Mouse (Mus musculus) embryonic fibroblast, embryonic 13.5 days (primary cell): ENCODE results near the gene Col26a1.

Experiments
- CTCF ChIP-seq: IDR thresholded peaks from 2 replicates; pipeline ENCODE4 v1.5.1; 2011; ENCODE audit warnings: mild to moderate bottlenecking, control low read depth, low read length, moderate library complexity, borderline replicate concordance; ENCODE audit not compliant: insufficient read depth
- POLR2A ChIP-seq: IDR thresholded peaks from 2 replicates; pipeline ENCODE4 v1.6.1; 2011; ENCODE audit warnings: low read depth, mild to moderate bottlenecking, control low read depth, low read length, moderate library complexity

GRCm38 (mm10) chr5:136917613-136918242, 34.7 kb upstream of the Col26a1 start:
- TF ChIP-seq CTCF, result no peak
- TF ChIP-seq POLR2A, result no peak
